Mouse (Mus musculus) urinary bladder, postnatal 25 days (tissue): ENCODE measurements at regions not wholly inside any gene's neighbourhood (a gene's known extent, or its start where the extent isn't known, plus 50 kb on each side); places are given as distances from the start of the nearest gene placed in this dataset.
A peak's percentile ranks its signal among the peaks of the same experiment; 100 is the strongest.

Experiments used
- DNase-seq: peaks from one replicate; pipeline ENCODE4 v3.0.0; 2022; ENCODE audit warnings: low spot score

DNA sequence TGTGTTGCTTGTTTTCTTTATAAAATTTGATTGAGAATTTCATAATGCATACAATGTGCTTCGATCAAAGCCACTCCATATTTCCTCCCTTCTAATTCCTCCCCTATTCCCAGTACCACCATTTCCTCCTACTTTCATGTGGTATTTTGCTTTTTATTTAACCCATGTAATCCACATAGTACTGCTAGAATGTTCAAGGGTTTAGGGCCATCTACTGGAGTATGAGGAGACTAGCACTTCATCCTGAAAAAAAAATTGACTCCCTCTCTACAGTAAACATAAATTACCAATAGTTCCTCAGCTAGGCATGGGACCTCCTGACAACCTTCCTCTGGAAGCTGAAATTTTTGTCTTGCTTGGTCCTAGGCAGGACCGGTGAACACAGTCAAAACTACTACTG lies 163.0 kb downstream of the Gpr165 start:
- DNase-seq = no peak

DNA sequence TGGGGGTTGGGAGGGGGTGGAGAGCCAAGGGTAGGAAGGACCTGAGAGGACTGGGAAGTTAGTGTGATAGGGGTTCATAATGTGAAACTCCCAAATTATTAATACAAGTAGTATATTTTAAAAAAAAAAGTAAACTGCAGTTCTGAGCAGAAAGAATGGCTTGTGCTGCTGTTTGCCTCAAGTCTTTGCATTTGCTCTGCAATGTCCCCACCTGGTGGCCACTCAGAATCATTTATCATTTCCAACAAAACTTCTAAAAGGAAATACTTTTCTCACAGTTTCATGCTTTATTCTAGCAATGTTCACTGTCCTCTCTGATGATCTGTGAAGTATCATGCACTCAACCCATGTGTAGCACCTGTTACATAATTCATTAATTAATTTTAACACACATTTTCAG lies 165.5 kb downstream of the Gpr165 start:
- peak; percentile 9 for DNase-seq

DNA sequence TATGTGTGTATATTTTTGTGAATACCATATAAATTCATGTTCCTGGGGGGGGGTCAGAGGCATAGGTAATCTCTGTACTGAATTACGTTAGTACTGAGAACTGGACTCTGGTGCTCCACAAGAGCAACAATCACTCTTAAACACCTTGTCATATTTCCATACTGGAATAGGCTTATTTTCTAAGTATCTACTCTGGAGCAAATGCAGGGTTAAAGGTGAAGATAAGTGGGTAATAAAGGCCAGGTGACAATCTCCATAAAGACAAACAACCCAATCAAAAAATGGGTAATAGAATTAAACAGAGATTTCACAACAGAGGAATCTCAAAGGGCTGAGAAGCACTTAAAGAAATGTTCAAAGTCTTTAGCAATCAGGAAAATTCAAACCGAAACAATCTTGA lies 165.9 kb downstream of the Gpr165 start:
- no peak for DNase-seq

DNA sequence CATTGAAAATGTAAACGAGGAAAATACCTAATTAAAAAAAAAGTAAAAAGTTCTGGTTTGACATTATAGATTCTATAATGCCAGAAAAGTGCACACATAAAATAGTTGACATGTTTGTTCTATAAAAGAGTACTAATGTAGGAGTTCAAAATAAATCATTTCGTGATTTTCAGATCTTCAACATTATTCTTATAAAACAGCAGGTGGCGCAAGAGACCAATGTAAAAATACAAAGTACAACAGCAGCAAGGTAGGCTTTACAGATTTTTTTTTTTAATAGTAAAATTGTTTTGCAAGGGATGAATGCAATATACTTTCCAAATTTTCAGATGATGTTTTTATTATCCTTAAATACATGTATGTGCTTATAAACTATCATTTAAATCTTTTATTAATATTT lies 171.8 kb upstream of the Pgr15l start:
- no peak for DNase-seq
